Mouse (Mus musculus) ES-Bruce4 (cell line): ENCODE data around the gene Dolpp1.

ENCODE experiments used
- CTCF ChIP-seq: IDR thresholded peaks from one replicate; pipeline ENCODE4 v1.8.1; 2011; ENCODE audit warnings: low read depth, low read length
- POLR2A ChIP-seq: IDR thresholded peaks from one replicate; pipeline ENCODE4 v1.8.1; 2011; ENCODE audit warnings: low read length; ENCODE audit not compliant: insufficient read depth

- TF ChIP-seq CTCF (no peak), POLR2A (no peak)
Observed at GRCm38 (mm10) chr2:30416649-30416965, 24.6 kb downstream of the Dolpp1 start.
